Mouse (Mus musculus) v-Abl transformed pro-B cells (cell line): ENCODE results near the gene Cmas.

Source experiments
- in situ Hi-C, 2 experiments: fragments of 400-800 bp; cut with MboI; formaldehyde crosslinking; loops; one replicate each; pipeline ENCODE4 v1.15.1; 2025; ENCODE audit not compliant: unreplicated experiment in 2 of 2

Cmas gene

GRCm38 (mm10) chr6:142786106-142786505 is 29.6 kb downstream of the Cmas start:
- in situ Hi-C loops: no loop called here

GRCm38 (mm10) chr6:142788042-142788987 is 31.8 kb downstream of the Cmas start:
- in situ Hi-C loops: no loop called here

GRCm38 (mm10) chr6:142789736-142790135 is 33.2 kb downstream of the Cmas start:
- in situ Hi-C loops: no loop called here

- in situ Hi-C loops: no loop called here
Measured at GRCm38 (mm10) chr6:142792241-142792968, 35.9 kb downstream of the Cmas start.

GRCm38 (mm10) chr6:142793468-142793867 is 37.0 kb downstream of the Cmas start:
- in situ Hi-C loops: no loop called here

GRCm38 (mm10) chr6:142795087-142795486 is 38.6 kb downstream of the Cmas start:
- in situ Hi-C loops: no loop called here

- in situ Hi-C loops: no loop called here
Measured at GRCm38 (mm10) chr6:142795655-142796441, 39.4 kb downstream of the Cmas start.

GRCm38 (mm10) chr6:142797996-142798395 is 41.5 kb downstream of the Cmas start:
- in situ Hi-C loops: no loop called here

- in situ Hi-C loops: no loop called here
Measured at GRCm38 (mm10) chr6:142798837-142799236, 42.4 kb downstream of the Cmas start.

GRCm38 (mm10) chr6:142799704-142800374 is 43.4 kb downstream of the Cmas start:
- in situ Hi-C loops: no loop called here

- in situ Hi-C loops: no loop called here
Measured at GRCm38 (mm10) chr6:142801687-142802086, 45.2 kb downstream of the Cmas start.

GRCm38 (mm10) chr6:142802617-142803525 is 46.4 kb downstream of the Cmas start:
- in situ Hi-C loops: no loop called here

GRCm38 (mm10) chr6:142804402-142804801 is 47.9 kb downstream of the Cmas start, which contains the start of gene Sult6b2:
Sult6b2 (minus strand) TSS chr6:142804502.
- in situ Hi-C loops: no loop called here

GRCm38 (mm10) chr6:142806326-142806725 is 49.8 kb downstream of the Cmas start:
- in situ Hi-C loops: no loop called here

- in situ Hi-C loops: no loop called here
Measured at GRCm38 (mm10) chr6:142809373-142810098, 53.0 kb downstream of the Cmas start.

- in situ Hi-C loops: no loop called here
Measured at GRCm38 (mm10) chr6:142810239-142810638, 53.8 kb downstream of the Cmas start.

GRCm38 (mm10) chr6:142812969-142813368 is 56.5 kb downstream of the Cmas start:
- in situ Hi-C loops: no loop called here

- in situ Hi-C loops: no loop called here
Measured at GRCm38 (mm10) chr6:142814011-142814410, 57.5 kb downstream of the Cmas start.
